Mouse (Mus musculus) CH12.LX (cell line): Measurements from ENCODE around the gene Rab44.

Experiments
- CHD2 ChIP-seq: IDR thresholded peaks from 2 replicates; pipeline ENCODE4 v1.6.1; 2011; ENCODE audit warnings: low read length, improper control_type of control experiment
- CTCF ChIP-seq, 2 experiments: IDR thresholded peaks in 1 of 2; conservative IDR thresholded peaks in 1 of 2; 2 replicates each; pipeline ENCODE4 v1.5.1; 2011 to 2012; ENCODE audit warnings: low read depth in 2 of 2, low read length in 2 of 2, improper control_type of control experiment in 1 of 2, inconsistent platforms in 1 of 2, mild to moderate bottlenecking in 1 of 2, moderate library complexity in 1 of 2
- E2F4 ChIP-seq: IDR thresholded peaks from 2 replicates; pipeline ENCODE4 v1.6.1; 2011; ENCODE audit warnings: low read depth, low read length, improper control_type of control experiment; ENCODE audit not compliant: insufficient replicate concordance
- ELF1 ChIP-seq: IDR thresholded peaks from 2 replicates; pipeline ENCODE4 v1.6.1; 2014; ENCODE audit warnings: low read depth, mild to moderate bottlenecking, inconsistent platforms, low read length, improper control_type of control experiment
- EP300 ChIP-seq: IDR thresholded peaks from 2 replicates; pipeline ENCODE4 v1.6.1; 2011; ENCODE audit warnings: low read length, improper control_type of control experiment
- MAX ChIP-seq: IDR thresholded peaks from 2 replicates; pipeline ENCODE4 v1.6.1; 2011; ENCODE audit warnings: low read length, improper control_type of control experiment
- MAZ ChIP-seq: IDR thresholded peaks from 2 replicates; pipeline ENCODE4 v1.6.1; 2012; ENCODE audit warnings: low read depth, mild to moderate bottlenecking, inconsistent platforms, low read length, improper control_type of control experiment, moderate library complexity
- MEF2A ChIP-seq: IDR thresholded peaks from 2 replicates; pipeline ENCODE4 v1.6.1; 2014; ENCODE audit warnings: low read depth, mild to moderate bottlenecking, inconsistent platforms, low read length, improper control_type of control experiment, borderline replicate concordance
- MYC ChIP-seq: IDR thresholded peaks from 2 replicates; pipeline ENCODE4 v1.6.1; 2011; ENCODE audit warnings: low read depth, mild to moderate bottlenecking, improper control_type of control experiment, low read length
- NELFE ChIP-seq: IDR thresholded peaks from 2 replicates; pipeline ENCODE4 v1.6.1; 2011; ENCODE audit warnings: low read depth, low read length, improper control_type of control experiment
- NRF1 ChIP-seq: IDR thresholded peaks from 2 replicates; pipeline ENCODE4 v1.6.1; 2014; ENCODE audit warnings: low read depth, mild to moderate bottlenecking, inconsistent platforms, low read length, improper control_type of control experiment, moderate library complexity
- POLR2A ChIP-seq: IDR thresholded peaks from 2 replicates; pipeline ENCODE4 v1.6.1; 2011; ENCODE audit warnings: low read depth, mild to moderate bottlenecking, improper control_type of control experiment, low read length
- USF2 ChIP-seq: conservative IDR thresholded peaks from 2 replicates; pipeline ENCODE4 v1.6.1; 2011; ENCODE audit warnings: low read depth, low read length, improper control_type of control experiment

GRCm38 (mm10) chr17:29095201-29095733 is 18.7 kb upstream of the Rab44 start:
- peak; percentile 71; the same call in 1 of the 2 replicates for TF ChIP-seq E2F4
- peak; percentile 18; the same call in 1 of the 2 replicates for TF ChIP-seq CHD2
- TF ChIP-seq CTCF (conservative IDR thresholded peaks at IDR 0.05 in 1 of 2, IDR thresholded peaks at IDR 0.05 in 1 of 2; ENCODE audit: low read depth in 2 of 2, low read length in 2 of 2): peak; percentile 42 to 98
- TF ChIP-seq EP300: no peak; the same call in 1 of the 2 replicates
- peak; percentile 39; the same call in 1 of the 2 replicates for TF ChIP-seq NELFE
- TF ChIP-seq MEF2A: peak; percentile 68
- peak; percentile 56 for TF ChIP-seq NRF1
- no peak for TF ChIP-seq USF2
- TF ChIP-seq MAZ: no peak; the same call in 1 of the 2 replicates
- TF ChIP-seq ELF1: peak; percentile 76
- TF ChIP-seq MYC: no peak
- peak; percentile 64 for TF ChIP-seq POLR2A
- peak; percentile 17; the same call in 1 of the 2 replicates for TF ChIP-seq MAX
